Mouse (Mus musculus): ENCODE data around the gene Spa17.

Spa17 gene

GRCm38 (mm10) chr9:37613182-37613910, at the start of gene Spa17:
TSS of gene Spa17 (minus strand) at chr9:37613722.
- DNase-seq (ENCODE audit: low spot score in 2 of 2) = peak; percentile 80

- no peak for DNase-seq (ENCODE audit: low spot score in 2 of 2)
Measured at GRCm38 (mm10) chr9:37663210-37663609, 49.7 kb upstream of the Spa17 start.

GRCm38 (mm10) chr9:37659413-37659812, 45.9 kb upstream of the Spa17 start:
- DNase-seq (ENCODE audit: low spot score in 2 of 2) = no peak

- DNase-seq (ENCODE audit: low spot score in 2 of 2) = peak; percentile 24 to 58
Measured at GRCm38 (mm10) chr9:37656931-37657481, 43.5 kb upstream of the Spa17 start, which contains the start of gene Tbrg1. TSS of gene Tbrg1 (minus strand) at chr9:37657312.

GRCm38 (mm10) chr9:37656439-37656881, 42.9 kb upstream of the Spa17 start:
- DNase-seq (ENCODE audit: low spot score in 2 of 2) = peak in 1 of 2 experiments; percentile 7

GRCm38 (mm10) chr9:37655961-37656360, 42.4 kb upstream of the Spa17 start:
- no peak for DNase-seq (ENCODE audit: low spot score in 2 of 2)

- DNase-seq (ENCODE audit: low spot score in 2 of 2) = no peak
Measured at GRCm38 (mm10) chr9:37653836-37654235, 40.3 kb upstream of the Spa17 start.

- DNase-seq (ENCODE audit: low spot score in 2 of 2) = no peak
Measured at GRCm38 (mm10) chr9:37650639-37651038, 37.1 kb upstream of the Spa17 start.

- DNase-seq (ENCODE audit: low spot score in 2 of 2) = no peak
Measured at GRCm38 (mm10) chr9:37646246-37646645, 32.7 kb upstream of the Spa17 start.

- no peak for DNase-seq (ENCODE audit: low spot score in 2 of 2)
Measured at GRCm38 (mm10) chr9:37638721-37639120, 25.2 kb upstream of the Spa17 start.

GRCm38 (mm10) chr9:37636800-37637542, 23.4 kb upstream of the Spa17 start:
- DNase-seq (ENCODE audit: low spot score in 2 of 2) = no peak

- DNase-seq (ENCODE audit: low spot score in 2 of 2) = peak in 1 of 2 experiments; percentile 29
Measured at GRCm38 (mm10) chr9:37636335-37636734, 22.8 kb upstream of the Spa17 start.

GRCm38 (mm10) chr9:37634269-37634668, 20.7 kb upstream of the Spa17 start:
- no peak for DNase-seq (ENCODE audit: low spot score in 2 of 2)

- no peak for DNase-seq (ENCODE audit: low spot score in 2 of 2)
Measured at GRCm38 (mm10) chr9:37632305-37632704, 18.8 kb upstream of the Spa17 start.

GRCm38 (mm10) chr9:37629941-37630340, 16.4 kb upstream of the Spa17 start:
- DNase-seq (ENCODE audit: low spot score in 2 of 2) = no peak

GRCm38 (mm10) chr9:37628581-37628980, 15.1 kb upstream of the Spa17 start:
- DNase-seq (ENCODE audit: low spot score in 2 of 2) = no peak

- DNase-seq (ENCODE audit: low spot score in 2 of 2) = no peak
Measured at GRCm38 (mm10) chr9:37627263-37627662, 13.7 kb upstream of the Spa17 start.

GRCm38 (mm10) chr9:37626103-37626567, 12.6 kb upstream of the Spa17 start:
- DNase-seq (ENCODE audit: low spot score in 2 of 2) = no peak

GRCm38 (mm10) chr9:37625641-37626040, 12.1 kb upstream of the Spa17 start:
- no peak for DNase-seq (ENCODE audit: low spot score in 2 of 2)

- DNase-seq (ENCODE audit: low spot score in 2 of 2) = no peak
Measured at GRCm38 (mm10) chr9:37625129-37625528, 11.6 kb upstream of the Spa17 start.

GRCm38 (mm10) chr9:37624502-37624901, 11.0 kb upstream of the Spa17 start:
- no peak for DNase-seq (ENCODE audit: low spot score in 2 of 2)

GRCm38 (mm10) chr9:37623981-37624380, 10.5 kb upstream of the Spa17 start:
- no peak for DNase-seq (ENCODE audit: low spot score in 2 of 2)

Measured in spleen, postnatal 14 days (tissue).